Mouse (Mus musculus): ENCODE data around the gene Ddx49.

Gene Ddx49

DNA sequence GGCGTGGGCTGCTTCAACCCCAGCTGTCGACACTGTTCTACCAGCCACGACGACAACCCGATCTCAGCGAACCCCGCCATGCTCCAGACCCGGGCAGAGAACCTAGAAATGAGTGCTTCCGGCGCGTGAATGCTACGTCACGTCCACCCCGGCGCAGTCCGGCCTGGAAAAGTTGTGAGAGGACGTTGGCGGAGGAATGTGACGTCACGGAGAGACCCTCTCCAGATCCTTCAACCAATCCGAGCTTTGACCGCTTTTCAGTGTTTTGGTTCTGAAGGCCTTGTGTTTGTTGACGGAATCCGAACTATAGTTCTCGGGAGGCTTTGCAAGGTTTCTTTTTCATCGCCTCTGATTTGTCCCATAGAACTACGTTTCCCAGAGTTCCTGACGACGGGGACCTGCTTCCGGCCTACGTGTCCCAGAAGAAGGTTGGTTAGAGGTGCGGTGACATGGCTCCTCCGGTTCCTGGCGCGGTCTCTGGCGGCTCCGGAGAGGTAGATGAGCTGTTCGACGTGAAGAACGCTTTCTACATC lies at the start of gene Ddx49, which contains the start of gene Cope:
Gene Ddx49, minus strand, starts transcription at position 132 of the 533 bp plus-strand sequence.
Gene Cope, plus strand, starts transcription at position 161 of the 533 bp plus-strand sequence.
- DNase-seq (ENCODE audit: low spot score in 2 of 2), result peak; percentile 86 to 90

GRCm38 (mm10) chr8:70352000-70352384 lies 49.7 kb upstream of the Ddx49 start:
- DNase-seq (ENCODE audit: low spot score in 2 of 2), result no peak

GRCm38 (mm10) chr8:70351035-70351999 lies 49.0 kb upstream of the Ddx49 start:
- peak in 1 of 2 experiments; percentile 33 for DNase-seq (ENCODE audit: low spot score in 2 of 2)

DNA sequence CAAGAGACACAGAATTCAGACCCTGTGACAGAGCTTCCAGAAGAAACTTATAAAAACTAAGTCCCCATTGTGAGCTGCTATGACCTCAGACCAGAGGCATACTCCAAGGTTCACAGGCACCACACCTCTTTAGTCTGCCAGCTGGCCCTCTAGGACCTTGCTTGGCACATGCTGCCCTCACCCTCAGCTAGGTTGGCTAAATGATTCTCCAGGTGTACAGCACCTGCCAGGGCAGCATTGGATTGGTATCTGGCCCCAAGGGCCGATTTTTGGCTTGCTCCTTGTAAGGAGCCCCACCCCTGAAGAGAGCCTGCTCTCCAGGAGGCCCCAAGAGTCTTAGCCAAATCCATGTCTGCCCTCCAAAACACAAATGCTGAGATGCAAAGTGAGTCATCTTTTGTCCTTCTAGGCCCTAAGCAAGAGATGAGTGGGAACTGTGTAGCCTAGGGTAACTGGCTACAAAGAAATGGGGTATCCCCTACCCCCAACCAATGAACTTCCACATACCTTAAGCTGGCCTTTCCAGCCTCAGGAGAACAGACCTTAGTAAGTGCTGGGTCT lies 45.7 kb upstream of the Ddx49 start:
- DNase-seq (ENCODE audit: low spot score in 2 of 2), result no peak

DNA sequence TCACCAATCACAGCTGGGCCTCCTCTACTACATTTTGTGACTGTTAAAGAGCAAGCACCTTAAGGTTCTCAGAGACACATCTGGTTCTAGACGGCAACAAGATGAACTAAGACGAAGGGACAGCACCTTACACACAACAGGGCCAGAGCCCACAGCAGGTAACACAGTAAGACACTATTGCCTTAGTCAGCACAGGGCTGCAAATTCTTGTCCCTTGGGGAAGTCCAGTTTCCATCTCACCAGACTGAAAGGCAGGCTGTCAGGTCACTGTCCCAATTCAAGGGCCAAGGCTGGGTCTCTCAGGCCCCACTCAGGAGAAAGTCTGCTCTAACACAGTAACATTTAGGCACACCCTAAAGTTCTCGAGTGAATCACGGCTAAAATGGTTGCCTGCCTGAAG lies 45.2 kb upstream of the Ddx49 start:
- no peak for DNase-seq (ENCODE audit: low spot score in 2 of 2)

- no peak for DNase-seq (ENCODE audit: low spot score in 2 of 2)
Observed at GRCm38 (mm10) chr8:70344279-70344678, 42.0 kb upstream of the Ddx49 start.

- no peak for DNase-seq (ENCODE audit: low spot score in 2 of 2)
Observed at GRCm38 (mm10) chr8:70343696-70344095, 41.4 kb upstream of the Ddx49 start.

- DNase-seq (ENCODE audit: low spot score in 2 of 2), result no peak
Observed at GRCm38 (mm10) chr8:70343076-70343475, 40.8 kb upstream of the Ddx49 start.

DNA sequence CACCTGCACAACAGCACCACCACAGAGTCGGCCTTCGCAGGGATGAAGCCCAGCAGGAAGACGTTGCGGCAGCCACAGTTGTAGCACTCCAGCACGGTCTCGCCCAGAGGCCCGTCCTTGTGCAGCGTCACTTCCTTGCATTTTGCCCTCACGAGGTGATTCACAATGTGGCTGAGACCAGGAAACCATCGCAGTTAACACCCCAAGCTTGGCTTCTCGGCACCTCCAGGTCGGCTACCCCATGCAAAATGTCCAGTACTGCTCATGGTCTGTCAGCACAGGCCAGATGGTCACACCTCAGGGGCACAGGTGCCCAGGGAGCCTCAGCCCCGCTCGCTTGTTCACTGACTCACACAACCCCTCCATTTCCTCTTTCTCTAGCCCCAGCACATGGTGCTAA lies 39.7 kb upstream of the Ddx49 start:
- no peak for DNase-seq (ENCODE audit: low spot score in 2 of 2)

DNA sequence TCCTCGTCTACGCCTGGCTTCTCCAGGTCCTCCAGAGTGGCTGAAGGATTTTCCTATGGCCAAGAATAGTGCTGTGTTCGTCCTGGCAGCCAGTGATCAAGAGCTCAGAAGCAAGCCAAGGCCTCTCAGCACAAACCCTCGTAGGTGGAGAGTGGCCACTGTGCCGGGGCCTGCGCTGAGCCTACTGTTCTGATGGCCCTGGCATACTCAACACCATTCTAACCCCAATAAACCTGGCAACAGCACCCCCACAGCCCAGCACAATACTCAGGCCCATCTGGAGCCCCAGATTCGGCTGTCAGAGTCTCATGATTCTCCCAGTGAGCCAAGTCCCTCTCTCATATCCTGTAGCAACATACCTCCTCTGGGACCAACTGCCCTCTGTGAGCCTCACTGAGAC lies 38.4 kb upstream of the Ddx49 start:
- no peak for DNase-seq (ENCODE audit: low spot score in 2 of 2)

DNA sequence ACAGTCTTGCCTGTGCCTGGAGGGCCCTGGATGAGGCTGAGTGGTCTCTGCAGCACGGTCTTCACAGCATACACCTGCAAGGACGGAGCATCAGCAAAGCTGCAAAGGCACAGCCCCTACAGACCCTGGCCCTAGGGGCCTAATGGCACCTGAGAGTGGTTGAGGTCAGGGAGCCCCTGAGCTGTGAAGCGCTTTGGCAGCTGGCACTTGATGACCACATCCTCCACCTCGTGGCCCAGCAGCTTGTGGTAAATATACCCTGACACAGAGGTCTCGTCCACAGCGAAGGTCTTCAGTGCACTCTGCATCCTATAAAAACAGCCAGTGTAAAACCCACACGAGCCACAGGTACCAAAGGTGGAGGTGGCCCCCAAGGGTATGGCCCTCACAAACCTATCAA lies 36.6 kb upstream of the Ddx49 start:
- no peak for DNase-seq (ENCODE audit: low spot score in 2 of 2)

- no peak for DNase-seq (ENCODE audit: low spot score in 2 of 2)
Observed at GRCm38 (mm10) chr8:70332878-70333202, 30.6 kb upstream of the Ddx49 start.

DNA sequence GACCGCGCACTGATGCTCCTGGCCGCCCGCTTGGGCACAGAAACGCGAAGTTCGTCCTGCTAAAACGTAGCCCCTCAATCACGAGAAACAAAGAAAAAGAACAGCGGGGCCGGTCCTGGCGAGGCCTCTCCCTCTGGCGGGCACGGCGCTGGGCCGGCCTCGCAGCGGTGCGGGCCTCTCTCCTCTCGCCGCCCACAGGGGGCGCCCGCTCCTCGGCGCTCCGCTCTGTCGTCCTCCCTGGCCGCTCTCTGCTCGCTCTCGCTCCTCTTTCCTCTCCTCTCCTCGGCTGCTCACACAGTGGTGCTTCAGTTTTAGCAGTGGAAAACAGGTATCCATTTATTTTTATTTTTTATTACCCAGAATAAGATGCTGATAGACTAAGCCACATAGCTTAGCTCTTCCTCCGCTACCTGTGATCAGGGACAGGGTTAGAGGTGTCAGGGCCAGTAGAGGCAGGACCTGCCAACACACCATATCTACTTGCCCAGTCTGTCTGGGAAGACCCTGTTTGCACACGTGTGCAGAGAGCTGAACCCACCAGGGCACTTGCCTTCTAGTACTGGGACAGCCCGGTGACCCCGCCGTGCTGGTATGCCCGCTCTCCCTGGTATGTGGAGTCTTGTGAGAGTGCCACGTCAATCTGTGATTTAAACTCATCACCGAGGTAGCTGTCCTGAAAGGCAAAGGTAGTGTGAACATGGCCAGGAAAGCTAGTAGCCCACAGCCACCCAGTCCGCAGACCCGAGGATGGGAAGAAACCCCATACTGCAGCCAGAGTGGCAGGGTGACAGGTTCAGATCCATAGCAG lies 30.0 kb upstream of the Ddx49 start:
- peak; percentile 35 to 49 for DNase-seq (ENCODE audit: low spot score in 2 of 2)

DNA sequence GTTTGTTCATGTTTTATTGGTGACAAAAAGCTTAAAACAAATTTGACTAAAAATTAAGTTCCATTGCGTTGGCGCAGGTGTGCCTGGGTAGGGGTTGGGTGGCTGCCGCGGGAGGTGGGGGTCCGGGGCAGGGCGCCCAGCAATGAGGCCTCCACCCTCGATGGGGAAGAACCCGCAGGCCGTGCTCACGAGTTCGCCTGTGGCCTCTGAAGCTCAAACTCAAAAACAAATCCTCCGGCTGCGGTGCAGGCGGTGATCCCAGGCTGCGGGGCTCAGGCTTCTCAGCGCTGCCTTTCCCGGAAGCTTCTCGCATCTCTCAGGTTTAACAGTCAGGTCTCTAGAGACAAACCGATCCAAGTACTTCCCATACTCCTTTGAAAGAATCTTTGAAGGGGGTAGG lies 29.2 kb upstream of the Ddx49 start:
- no peak for DNase-seq (ENCODE audit: low spot score in 2 of 2)

DNA sequence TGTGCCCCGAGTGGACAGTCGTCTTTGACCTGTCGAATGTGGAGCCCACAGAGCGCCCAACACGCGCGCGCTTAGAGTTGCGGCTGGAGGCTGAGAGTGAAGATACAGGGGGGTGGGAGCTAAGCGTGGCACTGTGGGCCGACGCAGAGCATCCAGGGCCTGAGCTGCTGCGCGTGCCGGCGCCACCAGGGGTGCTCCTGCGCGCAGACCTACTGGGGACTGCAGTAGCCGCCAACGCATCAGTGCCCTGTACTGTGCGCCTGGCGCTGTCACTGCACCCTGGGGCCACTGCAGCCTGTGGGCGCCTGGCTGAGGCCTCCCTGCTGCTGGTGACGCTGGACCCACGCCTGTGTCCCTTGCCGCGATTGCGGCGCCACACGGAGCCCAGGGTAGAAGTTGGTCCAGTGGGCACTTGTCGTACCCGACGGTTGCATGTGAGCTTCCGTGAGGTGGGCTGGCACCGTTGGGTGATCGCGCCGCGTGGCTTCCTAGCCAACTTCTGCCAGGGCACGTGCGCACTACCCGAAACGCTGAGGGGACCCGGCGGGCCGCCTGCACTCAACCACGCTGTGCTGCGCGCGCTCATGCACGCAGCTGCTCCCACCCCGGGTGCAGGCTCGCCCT lies 28.6 kb upstream of the Ddx49 start:
- no peak for DNase-seq (ENCODE audit: low spot score in 2 of 2)

- DNase-seq (ENCODE audit: low spot score in 2 of 2), result no peak
Observed at GRCm38 (mm10) chr8:70329835-70330740, 27.8 kb upstream of the Ddx49 start.

DNA sequence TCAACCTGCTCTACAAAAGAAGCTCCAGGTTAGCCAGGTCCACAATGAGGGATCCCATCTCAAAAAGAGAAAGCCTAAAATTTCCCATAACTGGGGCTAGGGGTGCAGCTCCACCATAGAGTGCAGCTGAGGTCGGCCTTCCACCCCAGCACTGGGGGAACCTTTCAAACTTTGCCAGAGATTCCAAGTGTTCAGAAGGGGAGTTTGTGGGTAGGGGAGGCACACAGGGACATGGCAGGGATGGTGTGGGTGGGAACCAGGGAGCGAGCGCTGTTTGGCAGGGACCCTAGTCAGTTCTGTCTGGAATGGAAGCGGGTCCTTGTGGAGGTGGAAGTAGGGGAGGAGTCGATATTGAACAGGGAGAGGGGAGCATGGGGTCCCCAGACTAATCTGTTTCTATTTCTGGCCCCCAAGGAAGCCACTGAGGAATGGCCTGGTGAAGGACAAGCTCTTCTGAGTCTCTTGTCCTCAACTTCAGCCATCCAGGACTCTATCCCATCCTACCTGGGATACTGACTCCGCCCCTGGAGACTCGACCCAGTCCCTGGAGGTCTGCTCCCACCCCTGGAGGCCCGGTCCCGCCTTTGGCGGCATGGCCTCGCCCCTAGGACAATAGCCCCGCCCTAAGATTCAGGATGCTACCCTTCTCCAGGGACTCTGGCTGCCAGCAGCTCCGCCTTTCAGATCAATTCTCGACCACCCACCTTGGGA lies 27.0 kb upstream of the Ddx49 start, which contains the start of gene Gdf1:
Gene Gdf1, plus strand, starts transcription at position 694 of the 711 bp plus-strand sequence.
- no peak for DNase-seq (ENCODE audit: low spot score in 2 of 2)

DNA sequence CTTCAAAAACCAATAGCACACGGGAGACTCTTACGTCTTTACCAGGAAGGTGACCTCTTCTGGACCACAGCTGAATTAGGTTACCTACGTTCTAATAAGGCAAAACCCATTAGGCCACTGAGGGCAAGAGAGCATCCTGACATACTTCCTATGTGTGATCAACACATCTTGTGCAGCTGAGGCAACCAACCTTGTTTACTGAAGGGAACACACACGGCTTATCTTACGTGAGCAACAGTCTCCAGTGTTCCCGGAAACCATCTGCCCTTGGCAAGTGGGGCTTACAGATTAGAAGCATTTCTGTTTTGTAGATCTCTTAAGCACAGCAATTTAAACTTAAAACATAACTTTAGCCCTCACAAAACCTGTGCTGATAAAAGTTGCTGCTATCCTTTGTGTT lies 25.2 kb upstream of the Ddx49 start:
- no peak for DNase-seq (ENCODE audit: low spot score in 2 of 2)

DNA sequence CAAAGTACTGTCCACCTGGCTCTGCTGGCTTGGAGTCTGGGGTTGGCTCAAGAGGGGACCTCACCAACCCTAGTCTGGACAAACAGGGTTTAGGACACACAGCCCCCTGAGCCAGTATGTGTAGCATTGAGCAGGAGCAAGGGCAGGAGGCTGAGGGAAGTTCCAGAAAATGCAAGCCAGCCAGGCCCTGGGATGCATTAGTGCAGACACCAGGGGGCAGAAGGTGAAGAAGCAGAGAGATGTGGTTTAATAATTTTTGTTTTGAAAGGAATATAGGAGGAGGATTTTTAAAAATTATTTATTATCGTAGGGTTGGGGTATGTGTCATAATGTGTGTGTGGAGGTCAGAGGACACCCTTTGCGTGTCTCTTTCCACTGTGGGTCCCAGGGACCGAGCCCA lies 21.4 kb upstream of the Ddx49 start:
- DNase-seq (ENCODE audit: low spot score in 2 of 2), result no peak

- DNase-seq (ENCODE audit: low spot score in 2 of 2), result no peak
Observed at GRCm38 (mm10) chr8:70317872-70318271, 15.6 kb upstream of the Ddx49 start.

Measured in urinary bladder, adult 18-20 months (tissue).